Mouse (Mus musculus): ENCODE measurements around the gene Rnf5. TPM values are rescaled to one million over a fixed set of nuclear protein-coding genes. Genes with fewer than 3 reads are reported as not detected.
A peak's percentile ranks its signal among the peaks of the same experiment; 100 is the strongest.

The Rnf5 gene
- polyA plus RNA-seq, 1 experiment, result 130 TPM

- TF ChIP-seq POLR2A (IDR thresholded peaks at IDR 0.05; ENCODE audit: extremely low read depth, insufficient read depth, low read length) (no peak), CTCF (IDR thresholded peaks at IDR 0.05; ENCODE audit: extremely low read depth, insufficient read depth, low read length) (no peak)
- Histone ChIP-seq H3K4me3 (ENCODE audit: insufficient read depth, low read length) (no peak overlapping the region), H3K27ac (ENCODE audit: insufficient read depth, low read length) (no peak overlapping the region), H3K4me1 (ENCODE audit: control insufficient read depth, insufficient read depth, low read length) (peaks cover 3% of the 10 kb centered on the region)
These were observed 42.5 kb upstream of the Rnf5 start for GRCm38 (mm10) chr17:34645831-34646511.

GRCm38 (mm10) chr17:34645256-34645829 lies 41.9 kb upstream of the Rnf5 start:
- peaks cover 3% of the 10 kb centered on the region for H3K4me1 ChIP-seq (ENCODE audit: control insufficient read depth, insufficient read depth, low read length)
- no peak overlapping the region for H3K27ac ChIP-seq (ENCODE audit: insufficient read depth, low read length)
- TF ChIP-seq CTCF (IDR thresholded peaks at IDR 0.05; ENCODE audit: extremely low read depth, insufficient read depth, low read length), result no peak
- TF ChIP-seq POLR2A (IDR thresholded peaks at IDR 0.05; ENCODE audit: extremely low read depth, insufficient read depth, low read length), result no peak
- peak overlapping the region; percentile 60 for H3K4me3 ChIP-seq (ENCODE audit: insufficient read depth, low read length)

GRCm38 (mm10) chr17:34644608-34645007 lies 41.1 kb upstream of the Rnf5 start, which contains the start of gene Fkbpl:
Gene Fkbpl, plus strand, starts transcription at chr17:34644764.
- TF ChIP-seq POLR2A (IDR thresholded peaks at IDR 0.05; ENCODE audit: extremely low read depth, insufficient read depth, low read length) (peak; percentile 85), CTCF (IDR thresholded peaks at IDR 0.05; ENCODE audit: extremely low read depth, insufficient read depth, low read length) (no peak)
- Histone ChIP-seq H3K4me3 (ENCODE audit: insufficient read depth, low read length) (peak within 1 kb of the TSS; percentile 60), H3K4me1 (ENCODE audit: control insufficient read depth, insufficient read depth, low read length) (peaks cover 3% of the 10 kb centered on the region), H3K27ac (ENCODE audit: insufficient read depth, low read length) (no peak within 1 kb of the TSS)

- no peak for TF ChIP-seq POLR2A (IDR thresholded peaks at IDR 0.05; ENCODE audit: extremely low read depth, insufficient read depth, low read length)
- no peak for TF ChIP-seq CTCF (IDR thresholded peaks at IDR 0.05; ENCODE audit: extremely low read depth, insufficient read depth, low read length)
- no peak overlapping the region for H3K4me3 ChIP-seq (ENCODE audit: insufficient read depth, low read length)
These were observed 40.5 kb upstream of the Rnf5 start for GRCm38 (mm10) chr17:34643944-34644343.

GRCm38 (mm10) chr17:34643379-34643778 lies 39.9 kb upstream of the Rnf5 start:
- Histone ChIP-seq H3K4me1 (ENCODE audit: control insufficient read depth, insufficient read depth, low read length) (peaks cover 3% of the 10 kb centered on the region), H3K4me3 (ENCODE audit: insufficient read depth, low read length) (no peak overlapping the region), H3K27ac (ENCODE audit: insufficient read depth, low read length) (no peak overlapping the region)
- TF ChIP-seq CTCF (IDR thresholded peaks at IDR 0.05; ENCODE audit: extremely low read depth, insufficient read depth, low read length) (no peak), POLR2A (IDR thresholded peaks at IDR 0.05; ENCODE audit: extremely low read depth, insufficient read depth, low read length) (no peak)

More at GRCm38 (mm10) chr17:34643944-34644343, 40.5 kb upstream of the Rnf5 start:
- Histone ChIP-seq H3K4me1 (ENCODE audit: control insufficient read depth, insufficient read depth, low read length) (peaks cover 3% of the 10 kb centered on the region), H3K27ac (ENCODE audit: insufficient read depth, low read length) (no peak overlapping the region)

- Histone ChIP-seq H3K4me1 (ENCODE audit: control insufficient read depth, insufficient read depth, low read length) (0 out of 2 replicates have a peak, but pooled peaks cover 1% of the 10 kb centered on the region), H3K4me3 (ENCODE audit: insufficient read depth, low read length) (no peak overlapping the region), H3K27ac (ENCODE audit: insufficient read depth, low read length) (no peak overlapping the region)
- no peak for TF ChIP-seq POLR2A (IDR thresholded peaks at IDR 0.05; ENCODE audit: extremely low read depth, insufficient read depth, low read length)
These were observed 38.5 kb upstream of the Rnf5 start for GRCm38 (mm10) chr17:34641945-34642344.

- Histone ChIP-seq H3K4me3 (ENCODE audit: insufficient read depth, low read length) (no peak overlapping the region), H3K27ac (ENCODE audit: insufficient read depth, low read length) (peak overlapping the region; percentile 20), H3K4me1 (ENCODE audit: control insufficient read depth, insufficient read depth, low read length) (0 out of 2 replicates have a peak, but pooled peaks cover 1% of the 10 kb centered on the region)
- TF ChIP-seq POLR2A (IDR thresholded peaks at IDR 0.05; ENCODE audit: extremely low read depth, insufficient read depth, low read length) (no peak), CTCF (IDR thresholded peaks at IDR 0.05; ENCODE audit: extremely low read depth, insufficient read depth, low read length) (peak; percentile 13; the same call in 1 of the 2 replicates)
These were observed 37.5 kb upstream of the Rnf5 start for GRCm38 (mm10) chr17:34640778-34641601.

- Histone ChIP-seq H3K27ac (ENCODE audit: insufficient read depth, low read length) (no peak overlapping the region), H3K4me1 (ENCODE audit: control insufficient read depth, insufficient read depth, low read length) (0 out of 2 replicates have a peak, but pooled peaks cover 1% of the 10 kb centered on the region), H3K4me3 (ENCODE audit: insufficient read depth, low read length) (no peak overlapping the region)
- no peak for TF ChIP-seq POLR2A (IDR thresholded peaks at IDR 0.05; ENCODE audit: extremely low read depth, insufficient read depth, low read length)
- TF ChIP-seq CTCF (IDR thresholded peaks at IDR 0.05; ENCODE audit: extremely low read depth, insufficient read depth, low read length), result no peak
These were observed 36.2 kb upstream of the Rnf5 start for GRCm38 (mm10) chr17:34639461-34640255.

GRCm38 (mm10) chr17:34637459-34637858 lies 34.0 kb upstream of the Rnf5 start:
- Histone ChIP-seq H3K4me1 (ENCODE audit: control insufficient read depth, insufficient read depth, low read length) (0 out of 2 replicates have a peak, but pooled peaks cover 1% of the 10 kb centered on the region), H3K27ac (ENCODE audit: insufficient read depth, low read length) (no peak overlapping the region), H3K4me3 (ENCODE audit: insufficient read depth, low read length) (no peak overlapping the region)
- TF ChIP-seq POLR2A (IDR thresholded peaks at IDR 0.05; ENCODE audit: extremely low read depth, insufficient read depth, low read length) (no peak), CTCF (IDR thresholded peaks at IDR 0.05; ENCODE audit: extremely low read depth, insufficient read depth, low read length) (no peak)
